Mouse (Mus musculus): ENCODE data around the gene Igsf8.
A peak's percentile ranks its signal among the peaks of the same experiment; 100 is the strongest.

Gene Igsf8

DNA sequence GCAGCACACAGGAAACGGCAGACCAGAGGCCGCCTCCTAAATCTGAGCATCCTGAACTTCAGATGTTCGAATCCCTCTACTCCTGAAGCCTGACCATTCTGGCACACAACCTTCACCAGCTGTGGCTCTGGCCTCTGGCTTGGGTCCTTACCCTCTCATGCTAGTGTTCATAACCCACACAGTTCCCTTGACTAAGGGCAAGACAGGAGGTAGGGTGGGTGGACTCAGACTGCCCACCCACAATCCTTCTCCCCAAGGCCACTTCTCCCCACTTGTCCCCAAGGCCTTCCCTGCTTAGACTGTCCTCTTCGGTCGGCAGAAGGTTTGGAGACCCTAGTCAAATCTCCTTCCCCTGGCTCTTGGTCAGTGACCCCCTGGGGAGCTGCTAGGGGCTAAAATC is 88.1 kb downstream of the Igsf8 start:
- no peak for DNase-seq (ENCODE audit: low read depth)

- DNase-seq (ENCODE audit: low read depth): no peak
These were observed 88.7 kb downstream of the Igsf8 start for GRCm38 (mm10) chr1:172349916-172350812.

DNA sequence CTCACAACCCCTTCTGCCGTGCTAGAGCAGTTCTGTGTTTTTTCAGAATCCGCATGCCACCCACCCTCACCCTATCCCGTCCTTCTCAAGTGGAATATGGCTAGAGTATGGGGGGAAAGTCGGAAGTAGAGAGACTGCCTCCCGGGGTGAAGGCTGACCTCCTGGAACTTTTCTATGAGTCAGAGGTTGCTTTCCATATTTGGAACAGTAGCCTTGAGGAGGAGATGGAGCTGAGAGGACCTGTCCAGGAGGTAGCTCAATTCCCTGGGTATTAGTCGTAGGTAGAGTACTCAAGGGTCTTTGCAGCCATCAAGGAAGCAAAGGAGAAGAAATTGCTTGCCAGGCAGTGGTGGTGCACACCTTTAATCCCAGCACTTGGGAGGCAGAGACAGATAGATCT is 90.6 kb downstream of the Igsf8 start:
- no peak for DNase-seq (ENCODE audit: low read depth)

GRCm38 (mm10) chr1:172352453-172352852 is 91.0 kb downstream of the Igsf8 start:
- DNase-seq (ENCODE audit: low read depth): no peak

DNA sequence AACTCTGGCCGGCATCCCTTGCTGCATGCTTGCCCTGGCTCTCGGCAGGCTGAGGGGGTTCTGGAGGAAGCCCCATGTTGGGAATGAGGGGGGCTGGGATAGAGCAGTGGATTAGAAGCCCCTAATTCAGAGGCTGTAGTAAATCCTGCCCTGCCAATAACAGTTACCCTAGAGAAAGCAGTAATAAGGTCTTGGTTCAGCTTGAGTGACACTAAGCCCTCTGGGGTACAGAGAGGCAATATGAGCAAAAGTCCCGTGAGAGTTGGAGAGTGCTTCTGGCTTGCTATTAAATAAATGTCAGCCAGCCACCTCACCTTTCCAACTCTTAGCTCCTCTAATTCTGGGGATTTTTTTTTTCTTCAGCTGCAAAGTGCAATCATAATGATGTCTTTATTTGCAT is 93.9 kb downstream of the Igsf8 start:
- DNase-seq (ENCODE audit: low read depth): no peak

GRCm38 (mm10) chr1:172357550-172357949 is 96.1 kb downstream of the Igsf8 start:
- peak; percentile 70 for DNase-seq (ENCODE audit: low read depth)

GRCm38 (mm10) chr1:172358341-172358740 is 96.9 kb downstream of the Igsf8 start:
- DNase-seq (ENCODE audit: low read depth): no peak

DNA sequence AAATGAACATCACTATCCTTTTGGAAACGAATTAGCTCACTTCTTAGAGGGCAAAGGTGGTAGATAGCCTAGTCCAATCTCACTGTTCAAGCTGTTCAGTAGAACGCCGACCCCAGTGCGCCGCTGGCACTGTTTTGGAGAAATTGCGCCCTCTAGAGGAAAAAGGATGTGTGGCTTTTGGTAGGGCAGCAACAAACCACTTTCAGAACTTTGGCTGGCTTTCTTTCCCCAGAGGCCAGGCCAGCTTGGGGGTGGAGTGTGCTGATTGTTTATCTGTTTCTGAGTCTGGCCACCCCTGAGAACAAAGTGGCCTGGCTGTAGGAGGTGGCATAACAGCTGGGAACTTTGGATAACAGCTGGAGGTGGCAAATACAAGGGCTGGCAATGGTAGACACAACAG is 103.2 kb downstream of the Igsf8 start:
- DNase-seq (ENCODE audit: low read depth): peak; percentile 71

- DNase-seq (ENCODE audit: low read depth): peak; percentile 30
These were observed 107.5 kb downstream of the Igsf8 start for GRCm38 (mm10) chr1:172368768-172369418.

All from NIH3T3 (cell line).